Mouse (Mus musculus) urinary bladder, postnatal 4 days (tissue): ENCODE data around the gene Mtg1.

Experiments used
- DNase-seq, 2 experiments: peaks; one replicate each; pipeline ENCODE4 v3.0.0; 2021 to 2022; ENCODE audit warnings: low spot score in 2 of 2

Mtg1 gene

DNA sequence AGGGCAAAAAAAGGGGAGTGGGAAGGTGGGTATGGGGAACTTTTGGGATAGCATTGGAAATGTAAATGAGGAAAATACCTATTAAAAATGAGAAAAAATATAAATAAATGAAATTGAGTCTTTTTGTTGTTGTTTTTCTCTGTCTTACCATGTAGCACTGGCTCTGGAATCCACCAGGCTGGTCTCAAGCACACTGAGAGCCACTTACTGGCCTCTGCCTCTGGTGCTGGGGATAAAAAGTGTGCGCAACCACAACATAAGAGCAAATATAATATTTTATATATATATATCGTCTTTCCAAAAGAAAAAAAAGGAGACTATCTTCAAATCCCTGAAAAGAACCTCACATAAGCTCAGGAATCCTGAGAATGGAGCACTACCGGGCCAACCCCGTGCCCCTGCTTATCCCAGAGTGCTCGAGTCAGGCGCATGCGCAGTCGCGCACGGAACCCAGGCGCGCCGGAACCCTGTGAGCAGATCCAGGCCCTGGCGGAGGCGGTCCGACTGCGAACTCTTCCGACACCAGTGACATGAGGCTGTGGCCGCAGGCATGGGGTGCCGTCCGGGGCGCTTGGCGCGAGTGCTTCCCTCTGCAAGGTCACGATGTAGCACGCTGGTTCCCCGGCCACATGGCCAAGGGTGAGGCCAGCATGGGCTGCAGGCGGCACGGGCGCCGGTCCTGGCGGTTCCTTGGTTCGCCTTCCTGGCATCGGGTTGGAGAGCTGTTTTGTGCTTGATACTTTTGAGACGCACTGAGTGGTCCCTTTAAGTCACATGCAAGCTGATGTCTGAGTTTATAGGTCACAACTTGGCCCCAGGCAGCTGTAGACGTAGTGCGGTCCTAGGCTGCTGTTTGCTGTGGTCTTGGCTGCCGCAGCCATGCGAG is at the start of gene Mtg1:
TSS of gene Mtg1 (plus strand) at position 430 of the 886 bp plus-strand sequence.
- peak; percentile 96 for DNase-seq

DNA sequence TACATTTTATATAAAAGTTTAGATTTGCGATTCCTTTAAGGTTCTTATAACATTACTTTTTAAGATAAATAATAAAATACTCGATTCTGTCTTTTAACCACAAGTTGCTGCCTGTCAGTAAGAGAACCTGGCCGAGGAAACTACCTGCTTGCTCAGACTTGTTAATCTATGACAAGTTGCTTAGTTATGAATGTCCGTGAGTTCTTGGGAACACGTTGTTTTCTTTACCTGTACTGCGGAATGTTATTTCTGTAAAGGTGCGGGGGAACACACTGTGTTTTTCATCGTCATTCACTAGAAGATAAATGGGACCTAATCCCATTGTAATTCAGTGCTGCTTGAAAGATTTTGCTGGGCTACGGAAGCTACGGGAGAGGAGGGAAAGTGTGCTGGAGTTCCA is 46.8 kb upstream of the Mtg1 start:
- no peak for DNase-seq

DNA sequence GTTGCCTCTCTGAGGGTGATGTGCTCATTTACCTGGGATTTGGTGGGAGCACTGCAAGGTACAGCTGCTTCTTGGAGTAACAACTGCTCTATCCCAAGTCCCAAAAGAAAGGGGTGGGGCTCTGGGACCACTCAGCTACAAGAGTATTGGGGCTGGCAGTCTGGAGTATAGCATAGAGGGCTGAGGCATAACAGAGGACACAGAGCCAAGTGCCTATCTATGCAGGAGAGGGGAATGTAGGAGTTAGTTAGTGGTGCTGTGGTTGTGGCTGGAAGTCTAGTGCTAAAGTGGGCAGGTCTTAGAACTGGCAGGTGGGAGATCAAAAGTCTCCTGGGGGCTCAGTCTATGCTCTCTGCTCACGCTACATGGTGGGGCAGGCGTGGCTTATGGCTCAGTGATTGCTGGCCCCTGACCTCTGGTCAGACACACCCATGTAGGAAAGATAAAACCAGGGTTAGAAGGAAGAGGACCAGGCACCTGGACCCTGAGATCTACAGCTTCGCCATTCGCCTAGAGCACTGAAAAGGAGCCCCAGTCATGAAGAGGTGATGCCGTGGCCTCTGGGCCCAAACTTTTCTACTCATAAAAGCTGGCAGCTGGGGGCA is 44.3 kb upstream of the Mtg1 start, which contains the start of gene Prap1:
TSS of gene Prap1 (plus strand) at position 472 of the 605 bp plus-strand sequence.
- no peak for DNase-seq

DNA sequence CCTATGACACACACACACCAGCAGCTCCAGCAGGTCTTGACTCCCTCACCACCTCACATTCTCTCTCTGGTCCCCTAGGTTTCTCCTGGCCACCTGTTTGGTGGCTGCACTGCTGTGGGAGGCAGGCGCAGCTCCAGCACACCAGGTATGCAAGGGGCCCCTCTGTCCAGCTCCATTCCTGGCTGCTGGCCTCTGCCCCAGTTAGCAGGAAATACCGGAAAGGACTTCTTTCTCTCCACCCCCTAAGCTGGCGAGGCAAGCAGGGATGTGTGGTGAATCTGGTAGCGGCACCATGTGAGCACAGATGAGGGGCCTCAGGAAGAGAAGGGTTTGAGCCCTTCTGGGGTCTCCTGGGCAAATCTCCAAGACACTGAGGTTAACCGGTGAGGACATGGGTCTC is 42.4 kb upstream of the Mtg1 start:
- peak in 1 of 2 experiments; percentile 39 for DNase-seq

DNA sequence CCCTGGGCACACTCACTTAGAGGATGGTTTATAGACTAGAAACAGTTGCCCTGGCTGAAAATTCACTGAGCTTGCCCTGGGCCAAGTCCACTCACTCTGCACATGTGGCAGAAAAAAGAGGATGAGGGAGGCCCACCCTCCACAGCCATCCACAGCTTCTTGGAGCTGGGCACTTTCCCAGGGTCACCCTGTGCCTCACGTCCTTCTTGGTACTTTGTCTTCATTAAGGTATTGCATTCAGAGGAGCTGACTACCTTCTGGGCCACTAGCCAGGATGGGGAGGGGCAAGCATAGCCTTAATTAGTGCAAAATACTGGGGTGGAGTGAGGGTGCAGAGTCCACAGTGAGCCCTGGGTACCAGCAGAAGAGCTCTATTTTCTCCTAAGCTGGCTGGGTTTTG is 41.8 kb upstream of the Mtg1 start:
- no peak for DNase-seq

DNA sequence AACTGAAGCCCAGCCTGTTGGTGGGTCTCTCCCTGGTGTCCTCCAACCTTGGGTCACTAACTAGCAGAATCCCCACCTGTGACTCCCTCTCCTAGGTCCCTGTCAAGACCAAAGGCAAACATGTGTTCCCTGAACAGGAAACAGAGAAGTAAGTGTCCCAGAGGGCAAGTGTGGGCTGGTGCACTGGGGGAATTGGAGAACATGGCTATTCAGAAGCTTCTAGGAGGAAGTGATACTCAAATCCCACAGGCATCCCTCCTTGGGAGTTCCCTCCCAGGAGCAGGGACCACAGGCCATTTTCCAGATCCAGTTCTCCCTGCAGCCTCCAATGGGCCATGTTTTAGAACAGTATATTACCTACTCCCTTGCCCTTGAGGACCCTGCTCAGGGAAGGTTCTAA is 41.3 kb upstream of the Mtg1 start:
- no peak for DNase-seq

DNA sequence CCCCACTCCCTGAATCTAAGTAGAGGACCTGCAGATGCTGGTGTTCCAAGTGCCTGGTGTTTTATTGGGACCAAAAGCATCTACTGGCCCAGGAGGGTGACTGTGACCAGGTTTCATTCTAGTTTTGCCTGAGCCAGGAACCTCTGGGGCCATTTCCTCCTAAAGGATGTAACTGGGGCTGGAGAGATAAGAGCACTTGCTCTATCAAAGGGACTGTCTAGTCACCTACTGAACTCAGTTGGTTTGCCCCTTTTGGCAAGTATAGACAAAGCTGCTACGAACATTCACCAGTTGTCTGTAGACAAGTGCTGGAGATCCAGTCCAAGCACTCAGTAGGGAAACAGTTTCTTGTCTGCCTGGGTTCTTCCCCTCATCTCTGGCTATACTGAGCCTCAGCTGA is 38.9 kb upstream of the Mtg1 start:
- DNase-seq: no peak

DNA sequence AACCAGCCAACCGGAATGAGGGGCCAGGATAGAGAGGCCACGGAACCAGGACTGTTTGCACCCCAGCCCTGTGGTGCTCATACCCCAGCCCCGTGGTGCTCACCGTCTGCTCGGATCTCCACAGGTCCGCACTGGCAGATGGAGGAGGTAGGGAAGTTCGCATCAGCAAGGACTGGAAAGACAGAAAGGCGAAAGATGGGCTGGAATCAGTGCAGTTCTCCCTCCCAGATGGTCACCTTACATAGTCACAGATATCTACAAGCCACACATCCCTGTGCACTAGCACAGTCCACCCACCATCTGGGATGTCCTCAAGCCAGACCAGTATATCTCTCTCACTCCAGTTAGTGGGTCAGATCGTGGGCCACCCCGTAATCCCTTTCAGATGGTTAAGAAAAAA is 35.9 kb upstream of the Mtg1 start:
- DNase-seq: no peak

DNA sequence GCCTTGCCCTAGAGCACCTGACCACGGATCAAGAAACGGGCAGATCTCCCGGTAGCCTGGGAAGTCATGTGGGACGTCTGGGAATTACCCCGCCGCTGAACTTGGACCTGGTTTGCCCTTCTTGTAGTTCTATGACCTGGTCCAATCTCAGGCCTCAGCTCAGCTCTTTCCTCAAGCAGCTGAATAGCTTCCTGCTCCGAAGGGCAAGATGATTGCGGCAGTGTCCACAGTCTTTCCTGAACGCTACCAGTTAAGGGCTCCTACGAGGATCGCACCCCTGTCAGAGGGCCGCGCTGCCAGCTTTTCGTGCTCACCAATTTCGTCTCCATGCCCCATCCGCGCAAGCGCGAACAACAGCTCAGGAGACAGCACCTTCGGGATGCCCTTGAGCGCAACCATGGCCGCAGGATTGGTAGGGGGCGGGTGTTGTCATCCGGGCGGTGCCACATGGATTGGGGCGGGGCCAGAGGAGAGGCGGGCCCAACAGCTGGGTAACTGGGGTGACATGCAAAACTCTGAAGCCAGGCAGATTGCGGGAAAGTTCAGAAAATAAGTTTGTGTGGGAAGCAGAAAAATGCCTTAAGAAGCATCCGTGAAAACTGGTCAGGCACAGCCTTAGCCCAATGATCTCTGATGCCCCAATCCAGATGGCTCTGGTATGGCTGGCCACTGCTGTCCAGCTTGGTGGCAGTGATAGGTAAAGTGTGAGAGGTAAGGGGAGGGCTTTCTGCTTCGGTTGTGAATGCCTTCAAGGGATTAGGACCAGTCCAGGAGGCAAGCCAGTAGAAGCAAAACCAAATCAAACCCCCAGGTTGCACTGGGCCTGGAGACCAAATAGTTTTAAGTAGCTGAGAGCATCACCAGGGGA is 35.1 kb upstream of the Mtg1 start, which contains the start of gene Fuom:
TSS of gene Fuom (minus strand) at position 449 of the 868 bp plus-strand sequence.
- DNase-seq: peak; percentile 85 to 89

DNA sequence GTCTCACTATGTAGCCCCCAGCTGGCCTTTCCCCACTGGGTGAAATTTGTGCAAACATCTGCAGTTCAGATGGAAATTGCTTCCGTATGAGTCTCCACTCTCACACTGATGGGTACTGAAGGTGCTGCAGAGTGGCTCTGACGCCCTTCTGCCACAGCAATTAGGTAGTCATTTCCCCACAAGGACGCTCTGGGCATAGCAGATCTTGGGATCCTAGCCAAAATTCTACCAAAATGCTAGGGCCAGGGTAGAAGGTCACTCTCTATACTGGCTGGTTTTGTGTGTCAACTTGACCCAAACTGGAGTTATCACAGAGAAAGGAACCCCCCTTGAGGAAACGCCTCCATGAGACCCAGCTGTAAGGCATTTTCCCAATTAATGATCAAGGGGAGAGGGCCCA is 33.4 kb upstream of the Mtg1 start:
- no peak for DNase-seq

DNA sequence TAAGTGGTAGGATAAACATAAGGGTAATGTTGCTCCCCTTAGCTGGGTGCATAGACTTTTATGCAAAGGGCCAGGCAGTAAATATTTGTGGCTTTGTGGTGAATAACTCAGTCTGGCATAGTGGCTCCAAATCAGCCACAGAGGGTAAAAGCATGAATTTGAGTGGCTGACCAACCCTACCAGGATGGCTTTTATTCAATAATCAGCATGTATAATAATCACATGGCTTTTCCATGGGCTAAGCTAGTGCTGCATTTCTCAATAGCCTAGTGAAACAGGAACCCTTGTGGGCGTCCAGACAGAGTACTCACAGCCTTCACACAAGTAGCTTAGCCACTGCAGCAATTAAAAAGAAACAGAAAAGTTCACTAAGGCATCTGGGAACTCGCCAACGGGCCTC is 25.4 kb upstream of the Mtg1 start:
- no peak for DNase-seq

DNA sequence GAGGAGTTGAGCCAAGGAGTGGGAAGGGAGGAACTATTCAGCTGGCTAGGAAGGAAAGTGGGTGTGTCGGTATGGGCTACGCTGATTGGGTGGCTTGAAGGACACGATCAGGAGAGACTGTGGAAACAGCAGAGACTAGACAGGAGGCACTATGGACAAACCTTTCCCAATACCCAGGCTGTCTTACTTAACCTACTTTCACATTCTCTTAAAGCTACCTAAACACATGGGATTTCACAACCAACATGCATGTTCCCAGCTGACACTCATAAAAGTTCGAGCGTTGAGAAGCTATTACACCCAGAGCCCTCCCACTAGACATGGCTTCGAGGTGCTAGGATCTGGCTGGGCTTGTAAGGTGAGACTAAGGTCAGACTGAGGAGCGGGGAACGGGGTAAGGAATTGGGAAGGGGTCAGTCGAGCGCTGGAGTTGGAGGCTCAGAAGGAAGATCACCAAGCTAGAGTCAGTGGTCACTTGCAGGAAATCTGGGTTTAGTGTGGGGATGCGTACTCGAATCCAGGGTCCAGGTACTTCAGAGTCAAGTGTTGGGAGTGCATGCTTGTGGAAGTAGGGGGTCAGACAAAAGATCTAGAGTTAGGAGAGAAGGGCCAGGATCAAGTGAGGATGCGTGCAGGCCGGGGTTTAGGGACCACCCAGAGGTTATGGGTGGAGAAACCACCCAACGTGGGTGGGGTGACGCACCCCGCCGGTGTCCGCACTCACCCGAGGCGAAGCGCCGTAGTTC is 21.6 kb upstream of the Mtg1 start, which contains the start of gene Paox:
TSS of gene Paox (plus strand) at position 217 of the 746 bp plus-strand sequence.
- peak in 1 of 2 experiments; percentile 46 for DNase-seq

DNA sequence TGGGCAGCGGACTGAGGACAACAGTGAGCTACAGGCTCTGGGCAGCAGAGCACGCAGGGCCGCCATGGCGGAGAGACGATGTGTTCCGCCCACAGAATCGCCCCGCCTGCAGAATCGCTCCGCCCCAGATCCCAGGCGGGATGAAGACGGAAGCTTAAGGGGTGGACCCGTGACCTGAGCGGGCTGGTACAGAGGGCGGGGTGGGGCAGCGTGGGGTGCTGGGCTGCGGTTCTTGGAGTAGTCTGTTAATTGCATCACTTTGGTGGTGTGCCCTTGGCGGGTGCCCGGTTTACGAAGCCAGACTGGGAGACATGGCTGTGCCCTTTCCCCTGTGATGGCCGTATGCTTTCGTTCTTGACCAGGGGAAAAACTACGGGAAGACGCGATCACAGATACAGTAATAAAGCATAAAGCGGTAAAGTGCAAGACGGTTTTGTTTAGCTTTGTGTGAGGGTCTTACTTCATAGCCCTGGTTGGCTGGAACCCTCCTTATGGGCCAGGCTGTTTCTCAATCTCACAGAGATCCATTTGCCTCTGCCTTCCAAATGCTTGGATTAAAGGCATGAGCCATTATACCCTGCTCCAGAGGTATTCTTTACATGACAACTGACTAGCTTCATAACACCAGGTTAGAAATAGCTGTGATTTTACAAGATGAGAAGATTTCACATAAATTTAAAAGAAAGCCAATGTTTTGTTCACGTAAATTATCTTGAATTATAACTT is 20.9 kb upstream of the Mtg1 start, which contains the start of gene Echs1:
TSS of gene Echs1 (minus strand) at position 148 of the 726 bp plus-strand sequence.
- DNase-seq: peak; percentile 81 to 89

DNA sequence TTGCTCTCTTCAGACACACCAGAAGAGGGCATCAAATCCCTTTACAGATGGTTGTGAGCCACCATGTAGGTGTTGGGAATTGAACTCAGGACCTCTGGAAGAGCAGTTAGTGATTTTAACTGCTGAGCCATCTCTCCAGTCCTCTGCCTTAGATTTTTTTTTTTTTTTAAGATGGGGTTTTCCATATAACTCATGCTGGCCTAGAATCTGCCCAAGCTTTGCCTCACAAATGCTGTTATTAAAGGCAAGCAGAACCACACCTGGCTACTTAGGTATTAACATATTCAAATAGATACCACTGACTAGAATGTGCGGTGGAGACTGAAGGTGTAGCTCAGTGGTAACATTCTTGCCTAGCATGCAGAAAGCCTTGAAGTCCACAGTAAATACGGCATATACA is 16.9 kb upstream of the Mtg1 start:
- no peak for DNase-seq

DNA sequence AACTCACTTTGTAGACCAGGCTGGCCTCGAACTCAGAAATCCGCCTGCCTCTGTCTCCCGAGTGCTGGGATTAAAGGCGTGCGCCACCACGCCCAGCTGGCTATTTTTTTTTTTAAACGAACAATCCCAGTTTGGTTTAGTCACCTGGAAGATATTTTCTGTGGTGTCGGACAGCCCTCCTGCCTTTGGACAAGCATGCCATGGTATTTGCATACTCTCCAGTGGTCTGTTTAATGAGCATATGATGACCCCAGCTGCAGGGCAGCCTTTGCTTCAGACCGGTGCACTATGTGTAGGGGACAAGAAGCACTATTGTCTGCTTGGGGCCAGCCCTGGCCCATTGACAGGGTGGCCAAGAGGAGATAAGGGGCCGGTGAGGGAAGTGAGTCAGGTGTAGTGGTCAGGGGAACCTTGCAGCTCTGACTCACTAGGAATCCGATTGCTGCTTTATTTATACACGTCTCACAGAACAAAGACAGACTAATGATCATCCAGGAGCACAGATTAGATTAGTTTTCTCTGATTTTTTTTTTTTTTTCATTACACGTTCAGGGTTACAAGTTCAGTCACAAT is 15.9 kb upstream of the Mtg1 start:
- no peak for DNase-seq

DNA sequence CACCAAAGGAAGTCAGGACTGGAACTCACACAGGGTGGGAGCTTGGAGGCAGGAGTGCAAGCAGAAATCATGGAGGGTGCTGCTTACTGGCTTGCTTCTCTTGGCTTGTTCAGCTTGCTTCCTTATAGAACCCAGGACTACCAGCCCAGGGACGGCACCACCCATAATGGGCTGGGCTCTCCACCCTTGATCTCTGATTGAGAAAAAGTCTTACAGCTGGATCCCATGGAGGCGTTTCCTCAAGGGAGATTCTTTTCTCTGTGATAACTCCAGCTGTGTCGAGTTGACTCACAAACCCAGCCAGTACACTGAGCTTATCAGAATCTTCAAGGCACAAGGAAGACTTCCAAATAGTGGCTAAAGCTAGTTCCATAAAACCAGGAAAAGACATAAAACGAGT is 14.6 kb upstream of the Mtg1 start:
- DNase-seq: no peak

DNA sequence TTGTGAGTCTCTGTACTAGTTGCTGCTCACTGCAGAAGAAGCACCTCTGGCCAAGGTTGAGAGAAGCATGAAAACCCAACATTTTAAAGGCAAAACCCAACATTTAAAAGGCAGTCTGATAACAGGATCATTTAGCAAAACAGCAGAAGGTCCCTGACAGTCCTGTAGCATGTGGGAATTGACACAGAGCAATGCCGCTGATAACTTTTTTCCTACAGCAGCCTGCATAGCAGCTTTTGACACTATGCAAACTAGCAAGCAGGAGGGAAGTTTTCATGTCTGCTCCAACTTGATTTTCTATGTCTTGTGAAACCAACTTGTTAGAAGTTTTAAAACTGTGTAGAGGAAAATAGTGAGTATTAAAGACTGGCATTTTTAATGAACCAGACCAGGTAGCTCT is 13.0 kb upstream of the Mtg1 start:
- DNase-seq: no peak

DNA sequence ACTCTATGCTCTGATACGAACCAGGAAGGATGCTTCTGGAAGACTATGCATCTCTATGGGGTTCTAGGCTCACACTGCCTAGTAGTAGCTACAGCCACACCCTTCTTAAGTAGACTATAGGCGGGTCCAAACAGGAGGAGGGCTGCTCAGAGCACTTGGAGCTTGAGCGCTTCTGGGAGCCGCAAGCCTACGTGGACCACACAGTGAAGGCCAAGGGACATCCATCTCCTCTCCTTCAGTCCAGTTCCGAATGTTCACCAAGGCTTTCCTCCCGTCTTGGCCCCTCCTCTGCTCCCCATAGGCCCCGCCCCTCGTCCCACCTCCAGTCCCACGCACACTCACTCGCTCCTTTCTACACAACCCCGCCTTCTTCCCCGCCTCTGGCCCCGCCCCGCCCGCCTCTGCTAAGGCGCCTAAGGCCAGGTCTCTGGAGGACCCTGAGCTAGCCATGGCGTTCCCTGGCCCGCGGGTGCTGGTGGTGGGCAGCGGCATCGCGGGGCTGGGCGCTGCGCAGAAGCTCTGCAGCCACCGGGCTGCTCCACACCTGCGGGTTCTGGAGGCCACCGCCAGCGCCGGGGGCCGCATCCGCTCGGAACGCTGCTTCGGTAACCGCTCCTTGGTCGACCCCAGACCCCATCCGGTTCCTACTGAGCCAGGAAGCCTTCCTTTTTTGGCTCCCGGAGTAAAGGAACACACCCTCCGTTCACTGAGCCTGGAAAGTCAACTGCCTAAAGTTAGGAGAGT is 11.9 kb upstream of the Mtg1 start:
- peak; percentile 91 to 97 for DNase-seq

DNA sequence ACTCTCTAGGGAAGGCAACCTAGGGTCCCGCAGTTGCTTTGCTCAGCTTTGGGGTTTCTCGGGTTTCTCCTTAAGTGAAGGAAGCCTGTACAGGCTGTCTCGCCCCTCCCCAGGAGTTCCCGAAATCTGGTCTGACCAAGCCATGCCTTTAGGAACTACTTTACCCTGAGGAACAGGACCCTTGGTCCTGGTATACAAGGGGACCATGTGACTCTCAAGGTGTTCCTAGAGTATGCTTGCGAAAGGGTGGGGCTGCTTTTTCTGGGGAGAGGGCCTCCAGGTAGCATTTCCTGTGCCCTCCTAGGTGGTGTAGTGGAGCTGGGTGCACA is 11.4 kb upstream of the Mtg1 start:
- DNase-seq: no peak

DNA sequence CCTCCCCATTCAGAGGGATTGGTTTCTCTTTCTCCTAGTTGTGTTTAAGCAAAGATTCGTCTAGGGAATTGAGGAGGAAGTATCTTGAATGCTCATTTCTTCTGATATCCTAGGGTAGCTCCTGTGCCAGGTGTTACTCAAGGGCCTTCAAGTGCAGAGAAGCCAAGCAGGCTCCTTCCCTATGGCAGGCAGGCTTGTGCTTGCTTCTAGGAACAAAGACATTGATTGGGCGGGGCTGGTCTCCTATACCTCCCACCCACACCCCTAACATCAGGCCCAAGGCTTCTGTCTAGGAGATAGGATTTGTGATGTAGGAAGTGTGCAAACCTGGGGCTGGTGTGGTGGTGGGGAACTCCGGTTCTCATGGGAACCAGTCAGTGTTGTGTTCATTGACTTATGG is 10.4 kb upstream of the Mtg1 start:
- DNase-seq: no peak
